Mouse (Mus musculus) cerebellum, postnatal 10 days (tissue): ENCODE data around the gene Cdkl1.

Experiments used
- DNase-seq, 2 experiments: peaks; one replicate each; pipeline ENCODE4 v3.0.0; 2021; ENCODE audit warnings: mixed read lengths in 2 of 2

The Cdkl1 gene

GRCm38 (mm10) chr12:69790530-69791505 lies at the start of gene Cdkl1:
Gene Cdkl1, minus strand, starts transcription at chr12:69791267.
- DNase-seq = peak; percentile 74

GRCm38 (mm10) chr12:69838376-69838775 lies 47.3 kb upstream of the Cdkl1 start:
- DNase-seq = no peak

GRCm38 (mm10) chr12:69833982-69834604 lies 43.0 kb upstream of the Cdkl1 start:
- DNase-seq = no peak

DNA sequence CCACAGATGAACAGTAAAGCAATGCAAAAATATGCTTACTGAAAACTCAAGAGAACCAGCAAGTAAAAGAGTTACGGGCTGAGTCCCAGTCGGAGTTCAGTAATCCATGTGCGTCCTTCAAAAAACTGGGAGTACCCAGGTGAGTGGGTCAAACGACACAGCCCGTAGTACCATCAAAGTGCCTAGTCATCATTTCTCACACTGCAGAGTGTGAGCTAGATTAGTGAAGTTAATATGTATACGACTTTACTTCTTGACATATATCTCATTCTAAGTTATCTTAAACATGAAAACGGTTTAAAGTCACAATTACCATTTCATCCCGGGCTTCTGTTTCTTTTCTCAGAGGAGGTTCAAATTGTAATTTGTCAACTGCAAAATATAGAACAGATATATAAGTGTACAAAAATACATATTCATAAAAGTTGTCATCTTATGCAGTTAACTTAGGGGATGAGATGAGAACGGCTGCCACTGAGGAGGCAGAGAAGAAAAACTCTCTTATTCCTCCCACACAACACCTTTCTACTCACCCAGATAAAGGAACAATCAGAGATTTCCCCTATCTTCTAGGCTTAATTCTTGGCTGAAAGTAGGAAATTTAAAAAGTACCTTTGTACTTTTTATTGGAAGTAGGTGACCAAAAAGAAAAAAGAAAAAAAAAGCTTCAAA lies 40.3 kb upstream of the Cdkl1 start:
- no peak for DNase-seq

DNA sequence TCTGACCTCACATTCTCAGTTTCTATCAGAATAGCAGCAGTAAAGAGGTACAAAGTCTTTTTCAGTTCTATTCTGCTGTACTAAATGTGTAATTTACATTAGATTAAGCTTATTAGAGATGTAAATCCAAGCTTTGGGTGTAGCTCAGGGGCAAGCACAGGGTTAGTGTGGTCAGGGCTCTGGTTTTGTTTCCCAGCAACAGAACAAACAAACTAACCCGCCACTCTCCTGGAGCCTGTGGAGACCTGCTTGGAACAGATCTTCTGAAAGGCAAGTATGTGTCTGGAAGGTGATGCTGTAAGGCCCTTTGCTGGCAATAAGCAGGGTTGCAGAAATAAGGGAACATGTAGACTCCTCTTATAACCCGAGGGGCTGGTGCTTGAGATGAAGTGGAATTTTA lies 37.1 kb upstream of the Cdkl1 start:
- DNase-seq = no peak

DNA sequence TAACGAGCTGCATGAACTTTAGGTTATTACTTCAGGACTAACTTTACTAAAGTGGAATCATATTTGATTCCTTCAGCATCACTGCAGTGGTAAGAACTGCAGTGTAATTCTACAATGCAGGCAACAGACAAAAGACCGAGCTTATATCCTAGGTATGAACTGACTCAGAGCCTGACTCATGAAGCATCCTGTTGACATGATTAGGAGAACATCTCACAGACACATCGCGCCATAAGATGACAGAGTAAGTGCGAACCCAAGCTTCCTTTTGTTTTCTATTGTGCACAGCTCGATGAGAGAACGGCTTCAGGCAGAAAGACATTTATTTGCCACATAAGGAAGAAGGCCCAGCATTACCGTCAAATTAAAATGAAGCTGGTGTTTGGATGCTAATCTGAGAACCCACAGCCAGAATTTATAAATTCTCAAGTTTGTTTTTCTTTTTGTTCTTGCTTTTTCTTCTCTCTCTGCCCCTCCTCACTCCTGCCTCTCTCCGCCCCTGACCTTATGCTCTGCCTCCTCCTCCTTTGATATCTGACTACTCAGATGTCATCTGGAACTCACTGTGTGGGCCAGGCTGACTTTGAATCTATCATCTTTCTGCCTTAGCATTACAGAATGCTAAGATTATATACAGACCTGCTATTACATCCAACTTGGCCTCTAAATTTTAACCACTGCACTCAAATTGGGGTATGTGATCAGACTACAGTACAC lies 34.0 kb upstream of the Cdkl1 start:
- no peak for DNase-seq

GRCm38 (mm10) chr12:69814272-69814671 lies 23.2 kb upstream of the Cdkl1 start:
- peak; percentile 15 to 23 for DNase-seq

GRCm38 (mm10) chr12:69813596-69813995 lies 22.5 kb upstream of the Cdkl1 start:
- no peak for DNase-seq

DNA sequence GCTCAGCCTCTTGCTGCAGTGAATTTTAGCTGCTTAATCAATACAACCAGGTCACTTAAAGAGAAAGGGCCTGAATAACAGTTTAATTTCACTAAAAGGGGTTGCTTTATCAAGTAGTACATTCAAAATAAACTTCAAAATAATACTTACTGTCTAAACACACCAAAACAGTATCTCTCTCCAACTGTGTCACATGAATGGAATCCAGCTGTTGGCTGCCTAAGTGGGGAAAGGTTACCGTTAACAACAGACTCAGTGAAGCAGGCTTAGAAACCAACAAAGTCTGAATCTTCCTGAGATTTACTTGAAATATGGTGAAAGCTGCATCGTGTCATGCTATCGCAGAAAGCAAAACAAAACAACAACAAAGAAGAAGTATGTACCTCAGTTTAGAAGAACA lies 21.9 kb upstream of the Cdkl1 start:
- DNase-seq = no peak

DNA sequence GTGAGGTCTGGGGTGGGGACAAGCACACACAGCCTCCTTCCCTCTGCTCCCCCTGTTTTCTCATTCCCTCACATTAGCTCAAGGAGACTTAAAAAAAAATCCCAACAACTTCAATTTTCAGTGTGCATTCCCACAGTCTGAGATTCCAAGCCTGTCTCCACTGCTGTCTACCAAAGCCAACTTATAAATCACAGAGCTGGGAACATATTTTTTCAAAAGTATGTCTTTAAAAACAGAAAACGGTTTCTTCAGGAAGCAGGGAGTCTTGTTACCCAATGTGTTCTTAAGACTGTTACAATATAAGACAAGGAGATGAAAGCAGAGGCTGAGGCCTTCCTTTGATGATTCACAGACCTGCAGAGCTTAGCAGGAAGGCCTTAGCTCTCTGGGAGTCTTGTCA lies 20.9 kb upstream of the Cdkl1 start:
- no peak for DNase-seq

- no peak for DNase-seq
Observed at GRCm38 (mm10) chr12:69809439-69809838, 18.4 kb upstream of the Cdkl1 start.

GRCm38 (mm10) chr12:69807399-69807985 lies 16.4 kb upstream of the Cdkl1 start:
- no peak for DNase-seq

GRCm38 (mm10) chr12:69805148-69805547 lies 14.1 kb upstream of the Cdkl1 start:
- no peak for DNase-seq

GRCm38 (mm10) chr12:69804393-69805070 lies 13.5 kb upstream of the Cdkl1 start:
- no peak for DNase-seq

DNA sequence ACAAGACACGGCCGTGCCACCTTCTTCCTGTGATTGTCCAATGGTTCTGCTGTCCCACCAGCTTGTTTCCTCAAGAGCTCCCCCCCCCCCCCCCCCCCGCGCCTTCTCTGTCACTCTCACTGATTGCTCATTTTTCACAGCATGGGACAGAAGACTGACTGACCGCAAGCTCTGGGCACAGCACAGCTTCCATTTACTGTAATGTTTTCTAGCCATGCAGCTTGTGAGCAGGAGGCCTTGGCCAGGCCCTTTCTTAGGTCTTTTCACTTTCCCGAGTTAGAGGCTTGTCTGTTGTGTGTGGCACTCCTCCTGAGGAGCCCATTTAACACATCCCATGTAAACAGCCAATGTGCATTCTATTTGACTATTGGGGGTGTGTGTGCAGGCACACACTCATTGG lies 12.1 kb upstream of the Cdkl1 start:
- DNase-seq = no peak

- no peak for DNase-seq
Observed at GRCm38 (mm10) chr12:69800586-69800985, 9.5 kb upstream of the Cdkl1 start.

- DNase-seq = no peak
Observed at GRCm38 (mm10) chr12:69796311-69796710, 5.2 kb upstream of the Cdkl1 start.

- DNase-seq = peak; percentile 48 to 62
Observed at GRCm38 (mm10) chr12:69789766-69790529, 1.1 kb downstream of the Cdkl1 start.

GRCm38 (mm10) chr12:69788380-69788779 lies 2.7 kb downstream of the Cdkl1 start:
- DNase-seq = no peak

DNA sequence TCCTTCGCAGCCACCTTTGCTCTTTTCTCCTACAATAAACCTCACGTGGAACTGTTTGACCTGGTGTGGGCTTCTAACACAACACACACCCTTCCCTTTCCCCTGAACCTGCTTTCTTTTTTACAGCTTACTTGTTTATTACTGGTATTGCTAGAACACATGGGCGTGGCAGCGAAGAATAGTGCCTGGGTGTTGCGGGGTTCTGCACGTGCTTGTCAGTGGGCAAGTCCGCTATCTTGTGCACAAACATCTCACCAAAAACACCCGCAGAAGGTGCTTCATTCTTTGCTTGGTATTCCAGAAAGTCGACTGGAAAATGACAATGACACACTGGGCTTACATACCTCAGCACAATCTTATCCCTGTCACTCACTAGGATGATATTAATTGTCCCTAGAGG lies 5.6 kb downstream of the Cdkl1 start:
- no peak for DNase-seq
